Mouse (Mus musculus) ES-Bruce4 (cell line): ENCODE results near the gene Pgs1. TPM values are rescaled to one million over a fixed set of nuclear protein-coding genes. Genes with fewer than 3 reads are reported as not detected.

Experiments used
- H3K27ac ChIP-seq: 2 replicates; pipeline ENCODE4 v1.5.1; 2012; ENCODE audit warnings: low read length, inconsistent platforms; ENCODE audit not compliant: insufficient read depth
- H3K27me3 ChIP-seq: 2 replicates; pipeline ENCODE4 v1.6.1; 2012; ENCODE audit warnings: mild to moderate bottlenecking, low read length, inconsistent platforms; ENCODE audit not compliant: control insufficient read depth, poor library complexity, insufficient read depth, severe bottlenecking
- H3K36me3 ChIP-seq: 2 replicates; pipeline ENCODE4 v1.6.1; 2012; ENCODE audit warnings: inconsistent platforms, mild to moderate bottlenecking, low read length, moderate library complexity; ENCODE audit not compliant: control insufficient read depth, poor library complexity, insufficient read depth, severe bottlenecking
- H3K4me1 ChIP-seq: one replicate; pipeline ENCODE4 v1.8.1; 2011; ENCODE audit warnings: low read length; ENCODE audit not compliant: control insufficient read depth, insufficient read depth
- H3K4me3 ChIP-seq: 2 replicates; pipeline ENCODE4 v1.5.1; 2011; ENCODE audit warnings: low read depth, mild to moderate bottlenecking, low read length
- H3K9ac ChIP-seq: 2 replicates; pipeline ENCODE4 v1.6.1; 2012; ENCODE audit warnings: low read depth, mild to moderate bottlenecking, inconsistent platforms; ENCODE audit not compliant: poor library complexity, severe bottlenecking
- H3K9me3 ChIP-seq: replicated peaks from 2 replicates; pipeline ENCODE4 v1.6.1; 2012; ENCODE audit warnings: mild to moderate bottlenecking, low read length, inconsistent platforms; ENCODE audit not compliant: control insufficient read depth, poor library complexity, insufficient read depth, severe bottlenecking
- CTCF ChIP-seq: IDR thresholded peaks from one replicate; pipeline ENCODE4 v1.8.1; 2011; ENCODE audit warnings: low read depth, low read length
- EP300 ChIP-seq: IDR thresholded peaks from 2 replicates; pipeline ENCODE4 v1.6.1; 2011; ENCODE audit warnings: low read depth, low read length; ENCODE audit not compliant: insufficient read depth
- POLR2A ChIP-seq: IDR thresholded peaks from one replicate; pipeline ENCODE4 v1.8.1; 2011; ENCODE audit warnings: low read length; ENCODE audit not compliant: insufficient read depth
- polyA plus RNA-seq: library from polyadenylated mRNA; stranded (reverse); fragments of >200 nt; gene quantifications from 2 replicates; pipeline ENCODE4 v1.2.4, GENCODE M21; 2011; ENCODE audit warnings: low read depth; ENCODE audit not compliant: missing spikeins, insufficient read depth, insufficient read length

The Pgs1 gene
- polyA plus RNA-seq, 1 experiment, result 31.5 TPM

DNA sequence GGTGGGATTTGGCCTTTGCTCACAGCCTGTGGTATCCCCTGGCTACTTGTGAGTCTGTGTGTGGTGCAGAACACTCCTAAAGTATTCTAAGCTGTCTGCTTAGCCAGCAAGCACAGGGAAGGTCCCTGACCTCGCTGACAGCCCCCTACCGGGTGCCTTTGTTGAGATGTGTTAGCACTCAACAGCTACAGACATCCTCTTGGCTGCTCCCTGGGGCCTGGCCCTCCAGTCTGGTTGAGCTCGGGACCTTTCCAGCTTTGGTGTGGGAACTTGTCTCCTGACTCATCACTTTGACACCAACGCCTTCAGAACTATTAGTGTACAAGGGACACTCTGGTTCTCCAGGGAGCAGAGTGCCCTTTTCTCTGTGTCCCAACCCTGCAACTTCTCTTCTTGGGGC is 44.2 kb upstream of the Pgs1 start:
- H3K4me1 ChIP-seq, result peaks cover 7% of the 10 kb centered on the region
- TF ChIP-seq POLR2A, result no peak
- peak; percentile 66; the same call in 1 of the 2 replicates for TF ChIP-seq EP300
- no peak for TF ChIP-seq CTCF
- no peak overlapping the region for H3K27ac ChIP-seq
- H3K9ac ChIP-seq, result no peak overlapping the region
- no peaks in the 10 kb centered on the region for H3K27me3 ChIP-seq
- no peaks in the 10 kb centered on the region for H3K36me3 ChIP-seq
- H3K4me3 ChIP-seq, result no peak overlapping the region
- no peaks in the 10 kb centered on the region for H3K9me3 ChIP-seq

DNA sequence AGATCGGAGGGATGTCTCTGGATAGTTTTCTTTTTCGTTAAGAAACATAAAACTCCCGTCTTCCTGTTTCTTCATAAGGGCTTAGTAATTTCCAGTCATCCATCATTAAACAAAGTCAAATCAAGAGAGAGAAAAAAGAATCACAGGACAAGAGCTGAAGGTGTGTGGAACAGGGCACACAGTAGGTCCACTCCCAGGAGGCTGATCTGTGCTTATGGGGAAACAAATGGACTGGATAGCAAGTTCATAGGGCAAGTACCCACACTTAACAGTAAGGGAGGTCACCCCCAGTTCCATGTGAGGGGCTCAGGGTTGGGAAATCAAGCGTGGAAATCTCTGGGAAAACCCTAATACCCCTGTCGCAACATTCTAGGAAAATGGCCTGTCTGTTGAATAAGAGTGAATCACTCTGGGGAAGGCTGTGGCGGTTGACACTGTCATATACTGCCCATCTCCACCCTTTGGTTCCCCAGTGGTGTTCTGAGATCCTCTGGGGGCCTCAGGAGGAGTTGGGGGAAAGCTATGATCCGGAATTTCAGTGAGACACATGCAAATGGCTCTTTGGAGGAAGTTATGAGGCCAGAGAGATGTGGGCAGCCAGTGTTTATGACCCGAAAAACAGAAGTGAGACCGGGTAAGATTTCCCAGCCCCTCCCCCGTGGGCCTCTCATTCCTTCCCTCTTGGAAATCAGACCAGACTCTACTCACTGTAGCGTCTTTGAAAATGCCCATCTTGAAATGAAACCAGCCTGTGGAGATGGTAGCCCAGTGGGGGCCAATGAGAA is 39.7 kb upstream of the Pgs1 start:
- Histone ChIP-seq H3K4me3 (no peak overlapping the region), H3K9me3 (no peaks in the 10 kb centered on the region), H3K36me3 (no peaks in the 10 kb centered on the region), H3K9ac (no peak overlapping the region), H3K27me3 (no peaks in the 10 kb centered on the region), H3K27ac (no peak overlapping the region), H3K4me1 (peaks cover 7% of the 10 kb centered on the region)
- TF ChIP-seq CTCF, result no peak
- TF ChIP-seq EP300, result no peak
- no peak for TF ChIP-seq POLR2A

GRCm38 (mm10) chr11:117946996-117947419 is 39.1 kb upstream of the Pgs1 start:
- no peak overlapping the region for H3K27ac ChIP-seq
- no peaks in the 10 kb centered on the region for H3K9me3 ChIP-seq
- peaks cover 11% of the 10 kb centered on the region for H3K4me1 ChIP-seq
- H3K9ac ChIP-seq, result no peak overlapping the region
- no peak for TF ChIP-seq CTCF
- no peak for TF ChIP-seq POLR2A
- TF ChIP-seq EP300, result no peak
- no peaks in the 10 kb centered on the region for H3K36me3 ChIP-seq
- H3K27me3 ChIP-seq, result no peaks in the 10 kb centered on the region
- H3K4me3 ChIP-seq, result no peak overlapping the region

GRCm38 (mm10) chr11:117949392-117950091 is 36.5 kb upstream of the Pgs1 start:
- Histone ChIP-seq H3K4me3 (peak overlapping the region; percentile 46), H3K9me3 (no peaks in the 10 kb centered on the region), H3K27me3 (no peaks in the 10 kb centered on the region), H3K27ac (no peak overlapping the region), H3K36me3 (no peaks in the 10 kb centered on the region), H3K9ac (peak overlapping the region; percentile 70), H3K4me1 (peaks cover 8% of the 10 kb centered on the region)
- TF ChIP-seq POLR2A (no peak), EP300 (no peak), CTCF (no peak)

DNA sequence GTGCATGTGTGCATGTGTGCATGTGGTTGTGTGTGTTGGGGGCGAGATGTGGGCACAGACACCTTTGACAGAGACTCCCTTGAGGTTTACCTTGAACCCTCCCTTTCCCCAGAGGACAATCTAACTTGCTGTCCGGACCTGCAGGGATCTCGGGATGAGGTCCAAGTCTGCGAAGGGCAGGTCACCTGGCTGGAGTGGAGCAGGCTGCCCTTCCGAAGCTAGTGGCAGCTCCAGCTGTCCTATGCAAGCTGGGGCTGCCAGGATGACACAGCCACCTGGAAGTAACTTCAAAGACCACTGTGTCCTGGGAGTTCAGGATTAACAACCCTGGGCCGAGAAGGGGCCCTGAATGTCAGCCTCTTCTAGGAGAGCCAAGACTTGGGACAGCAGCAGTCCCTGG is 34.7 kb upstream of the Pgs1 start:
- no peaks in the 10 kb centered on the region for H3K27me3 ChIP-seq
- H3K4me1 ChIP-seq, result peaks cover 18% of the 10 kb centered on the region
- no peak overlapping the region for H3K27ac ChIP-seq
- no peak overlapping the region for H3K4me3 ChIP-seq
- no peak for TF ChIP-seq CTCF
- no peak for TF ChIP-seq EP300
- no peak for TF ChIP-seq POLR2A
- H3K9ac ChIP-seq, result no peak overlapping the region
- H3K9me3 ChIP-seq, result no peaks in the 10 kb centered on the region
- H3K36me3 ChIP-seq, result no peaks in the 10 kb centered on the region
